Mouse (Mus musculus) gonadal fat pad, adult 2 months (tissue): ENCODE measurements around the gene Ccdc92. TPM values are rescaled to one million over a fixed set of nuclear protein-coding genes. Genes with fewer than 3 reads are reported as not detected.

Experiments
- polyA plus RNA-seq: library from polyadenylated mRNA; depleted of rRNA; stranded (reverse); fragments of >200 nt; gene quantifications from 2 replicates; pipeline ENCODE4 v1.2.3, GENCODE M21; 2012; rRNA removed

Gene Ccdc92
- polyA plus RNA-seq, 1 experiment: 6.6 TPM

Other genes starting within 250 kb of the Ccdc92 start
- gene Atp6v0a2, start 233.8 kb downstream of the Ccdc92 start, polyA plus RNA-seq: 32.4 and 37.6 TPM in 2 replicates
- gene Dnah10, start 137.3 kb downstream of the Ccdc92 start, polyA plus RNA-seq: 0.62 and 1.1 TPM in 2 replicates
- gene Zfp664, start 267 bp upstream of the Ccdc92 start, polyA plus RNA-seq: 21.9 and 25.4 TPM in 2 replicates
- gene Rflna, start 140.8 kb upstream of the Ccdc92 start, polyA plus RNA-seq: 18.2 and 18.5 TPM in 2 replicates